Mouse (Mus musculus): ENCODE measurements around the gene Gm10985. TPM values are rescaled to one million over a fixed set of nuclear protein-coding genes. Genes with fewer than 3 reads are reported as not detected.

Gm10985 gene
- not detected for polyA plus RNA-seq (2014; fragmentation: Illumina TruSeq; extraction: RNeasy Lipid Tissue Mini Kit (QIAGEN cat#74804); ENCODE audit: low read depth, low replicate concordance)

GRCm38 (mm10) chr3:53844786-53845185, at the start of gene Gm10985:
TSS of gene Gm10985 (plus strand) at chr3:53845086.

GRCm38 (mm10) chr3:53863383-53864220, 18.7 kb downstream of the Gm10985 start, which contains the start of gene Ufm1:
TSS of gene Ufm1 (minus strand) at chr3:53863830.

Other genes starting within 250 kb of the Gm10985 start
- 1.9 TPM for gene Frem2, start 187.7 kb upstream of the Gm10985 start, polyA plus RNA-seq (2014; fragmentation: Illumina TruSeq; extraction: RNeasy Lipid Tissue Mini Kit (QIAGEN cat#74804); ENCODE audit: low read depth, low replicate concordance)
- gene Ufm1, start 18.7 kb downstream of the Gm10985 start, polyA plus RNA-seq (2014; fragmentation: Illumina TruSeq; extraction: RNeasy Lipid Tissue Mini Kit (QIAGEN cat#74804); ENCODE audit: low read depth, low replicate concordance): 308 TPM